In genomic region chr13:23562699-23563462, GRCm38 (mm10) we compare ENCODE assay signal across 8 mouse cellular contexts. TPM values are rescaled to one million over a fixed set of nuclear protein-coding genes. Genes with fewer than 3 reads are reported as not detected.
A peak's percentile ranks its signal among the peaks of the same experiment; 100 is the strongest.
DNase-seq lines count a peak whose midpoint lies in the region; ATAC-seq and TF ChIP-seq lines count a peak whose summit lies in the region.

No protein-coding gene starts in this region.

- no peaks in the 10 kb centered on the region for H3K27me3 ChIP-seq in testis, adult 2 months (ENCODE audit: control insufficient read depth, insufficient read depth, low read length)
- no peaks in the 10 kb centered on the region for H3K27me3 ChIP-seq in hindbrain, embryonic 14.5 days (ENCODE audit: control insufficient read depth, insufficient read depth, low read length)
- H3K27me3 ChIP-seq in liver, postnatal 0 days (ENCODE audit: insufficient read depth, low read length), result no peaks in the 10 kb centered on the region

- TF ChIP-seq CTCF in testis, adult 2 months (IDR thresholded peaks at IDR 0.05; ENCODE audit: control insufficient read depth, insufficient read depth, insufficient replicate concordance, low read depth, low read length), result no peak
- TF ChIP-seq CTCF in embryonic fibroblast, embryonic 13.5 days (IDR thresholded peaks at IDR 0.05; ENCODE audit: borderline replicate concordance, insufficient read depth, low read length), result no peak
- TF ChIP-seq CTCF in liver, postnatal 0 days (IDR thresholded peaks at IDR 0.05; ENCODE audit: low read depth), result peak; percentile 69

- TF ChIP-seq EP300 in liver, postnatal 0 days (IDR thresholded peaks at IDR 0.05; ENCODE audit: low read depth), result peak; percentile 73

- peak; percentile 56 for DNase-seq in adrenal gland, postnatal 14 days
- DNase-seq in adrenal gland, adult 18-20 months (ENCODE audit: low spot score in 2 of 2), result no peak
- DNase-seq in testis, postnatal 14 days (ENCODE audit: low spot score), result no peak
- DNase-seq in hindbrain, embryonic 14.5 days (ENCODE audit: low spot score), result peak; percentile 83
- DNase-seq in liver, postnatal 0 days, result no peak
- peak; percentile 46 for DNase-seq in skeletal muscle tissue, adult 2 months (ENCODE audit: low read depth, low spot score)

- peak overlapping the region; percentile 62 for H3K9ac ChIP-seq in hindbrain, embryonic 14.5 days
- peak overlapping the region; percentile 65 for H3K9ac ChIP-seq in liver, postnatal 0 days (replicated peaks)

- TF ChIP-seq POLR2A in testis, adult 2 months (IDR thresholded peaks at IDR 0.05; ENCODE audit: control insufficient read depth, low read depth, low read length), result no peak
- no peak for TF ChIP-seq POLR2A in embryonic fibroblast, embryonic 13.5 days (IDR thresholded peaks at IDR 0.05; ENCODE audit: low read depth, low read length)

- peak overlapping the region; percentile 67 for H3K4me2 ChIP-seq in hindbrain, embryonic 14.5 days (replicated peaks)
- peak overlapping the region; percentile 83 for H3K4me2 ChIP-seq in liver, postnatal 0 days (ENCODE audit: low read depth, low read length)

- H3K27ac ChIP-seq in testis, adult 2 months (ENCODE audit: control insufficient read depth, insufficient read depth, low read depth, low read length), result peak overlapping the region; percentile 75
- H3K27ac ChIP-seq in embryonic fibroblast, embryonic 13.5 days (ENCODE audit: insufficient read depth, low read length), result peak overlapping the region; percentile 99
- H3K27ac ChIP-seq in hindbrain, embryonic 14.5 days, result peak overlapping the region; percentile 96
- peak overlapping the region; percentile 99 for H3K27ac ChIP-seq in liver, postnatal 0 days (ENCODE audit: low read depth)

- ATAC-seq in hindbrain, embryonic 14.5 days (ENCODE audit: low FRiP score), result peak; percentile 63
- ATAC-seq in liver, postnatal 0 days, result peak; percentile 30

- peaks cover 4% of the 10 kb centered on the region for H3K4me1 ChIP-seq in testis, adult 2 months (ENCODE audit: control insufficient read depth, insufficient read depth, low read length)
- H3K4me1 ChIP-seq in embryonic fibroblast, embryonic 13.5 days (ENCODE audit: control insufficient read depth, insufficient read depth, low read length), result no peaks in the 10 kb centered on the region
- H3K4me1 ChIP-seq in hindbrain, embryonic 14.5 days (replicated peaks; ENCODE audit: control insufficient read depth, insufficient read depth, low read length), result no peaks in the 10 kb centered on the region
- peaks cover 7% of the 10 kb centered on the region for H3K4me1 ChIP-seq in liver, postnatal 0 days (ENCODE audit: insufficient read depth)

- WGBS in hindbrain, embryonic 14.5 days, result 3% methylated on average over 18 of the region's 18 CpGs
- WGBS in liver, postnatal 0 days (ENCODE audit: insufficient replicate concordance), result 3% methylated on average over 18 of the region's 18 CpGs

- H3K36me3 ChIP-seq in testis, adult 2 months (ENCODE audit: control insufficient read depth, insufficient read depth, low read length), result no peaks in the 10 kb centered on the region
- no peaks in the 10 kb centered on the region for H3K36me3 ChIP-seq in hindbrain, embryonic 14.5 days (replicated peaks; ENCODE audit: control insufficient read depth, insufficient read depth)
- no peaks in the 10 kb centered on the region for H3K36me3 ChIP-seq in liver, postnatal 0 days (replicated peaks; ENCODE audit: insufficient read depth, low read length)

- peak overlapping the region; percentile 34; the same call in 1 of the 2 replicates for H3K4me3 ChIP-seq in testis, adult 2 months (ENCODE audit: control insufficient read depth, low read depth, low read length)
- peak overlapping the region; percentile 28 for H3K4me3 ChIP-seq in embryonic fibroblast, embryonic 13.5 days (ENCODE audit: insufficient read depth, low read length)
- peak overlapping the region; percentile 34 for H3K4me3 ChIP-seq in hindbrain, embryonic 14.5 days (replicated peaks; ENCODE audit: low read length)
- H3K4me3 ChIP-seq in liver, postnatal 0 days (ENCODE audit: low read depth, low read length), result peak overlapping the region; percentile 43

- no peaks in the 10 kb centered on the region for H3K9me3 ChIP-seq in hindbrain, embryonic 14.5 days (ENCODE audit: control insufficient read depth, low read length)
- H3K9me3 ChIP-seq in liver, postnatal 0 days (ENCODE audit: low read length), result no peaks in the 10 kb centered on the region

RNA-seq across cellular contexts. Expression of gene Hist1h3e, which starts 0.7 kb away (rescaled TPM):
- total RNA-seq in adrenal gland, postnatal 14 days (2021), result 184 TPM in 2 replicates
- total RNA-seq in adrenal gland, adult 18-20 months (2021), result 10 to 100 TPM; 31.7 to 35.9 TPM
- polyA plus RNA-seq in testis, adult 2 months (2012; rRNA removed), result 2.8 and 3.2 TPM in 2 replicates
- 2.4 and 3.4 TPM in 2 replicates for polyA plus RNA-seq in embryonic fibroblast, embryonic 13.5 days (2011; ENCODE audit: insufficient read length, low read depth, missing spikeins)
- polyA plus RNA-seq in hindbrain, embryonic 14.5 days (2014; fragmentation: Nextera tagmentation; extraction: Ambion mirVana), result 1.5 and 3.1 TPM in 2 replicates
- 3.6 and 4.6 TPM in 2 replicates for polyA plus RNA-seq in liver, postnatal 0 days (2015; fragmentation: Nextera tagmentation; extraction: Ambion mirVana)

RNA-seq across cellular contexts. Expression of gene Hist1h2ae, which starts 8.1 kb away (rescaled TPM):
- 28.8 and 36.1 TPM in 2 replicates for total RNA-seq in adrenal gland, postnatal 14 days (2021)
- total RNA-seq in adrenal gland, adult 18-20 months (2021), result 1 to 10 TPM; 2.9 to 3.8 TPM
- 0.34 and 0.36 TPM in 2 replicates for polyA plus RNA-seq in testis, adult 2 months (2012; rRNA removed)
- 3.4 and 6.0 TPM in 2 replicates for polyA plus RNA-seq in embryonic fibroblast, embryonic 13.5 days (2011; ENCODE audit: insufficient read length, low read depth, missing spikeins)
- 21.8 and 22.5 TPM in 2 replicates for polyA plus RNA-seq in hindbrain, embryonic 14.5 days (2014; fragmentation: Nextera tagmentation; extraction: Ambion mirVana)
- polyA plus RNA-seq in liver, postnatal 0 days (2015; fragmentation: Nextera tagmentation; extraction: Ambion mirVana), result 62.4 and 66.0 TPM in 2 replicates

RNA-seq across cellular contexts. Expression of gene Hist1h2bg, which starts 8.3 kb away (rescaled TPM):
- 288 and 319 TPM in 2 replicates for total RNA-seq in adrenal gland, postnatal 14 days (2021)
- 10 to 100 TPM; 54.4 to 56.8 TPM for total RNA-seq in adrenal gland, adult 18-20 months (2021)
- 6.8 and 7.8 TPM in 2 replicates for polyA plus RNA-seq in testis, adult 2 months (2012; rRNA removed)
- 12.6 and 22.6 TPM in 2 replicates for polyA plus RNA-seq in embryonic fibroblast, embryonic 13.5 days (2011; ENCODE audit: insufficient read length, low read depth, missing spikeins)
- polyA plus RNA-seq in hindbrain, embryonic 14.5 days (2014; fragmentation: Nextera tagmentation; extraction: Ambion mirVana), result 0.94 and 2.3 TPM in 2 replicates
- polyA plus RNA-seq in liver, postnatal 0 days (2015; fragmentation: Nextera tagmentation; extraction: Ambion mirVana), result 6.1 and 7.8 TPM in 2 replicates

RNA-seq across cellular contexts. Expression of gene Hist1h1d, which starts 9.8 kb away (rescaled TPM):
- 19.2 and 24.2 TPM in 2 replicates for total RNA-seq in adrenal gland, postnatal 14 days (2021)
- total RNA-seq in adrenal gland, adult 18-20 months (2021), result 1 to 10 TPM; 1.5 to 1.6 TPM
- polyA plus RNA-seq in testis, adult 2 months (2012; rRNA removed), result 0.02 and 0.04 TPM in 2 replicates
- polyA plus RNA-seq in embryonic fibroblast, embryonic 13.5 days (2011; ENCODE audit: insufficient read length, low read depth, missing spikeins), result 0.83 and 2.7 TPM in 2 replicates
- 0.12 and 0.17 TPM in 2 replicates for polyA plus RNA-seq in hindbrain, embryonic 14.5 days (2014; fragmentation: Nextera tagmentation; extraction: Ambion mirVana)
- 0.43 and 0.51 TPM in 2 replicates for polyA plus RNA-seq in liver, postnatal 0 days (2015; fragmentation: Nextera tagmentation; extraction: Ambion mirVana)

RNA-seq across cellular contexts. Expression of gene Hist1h2bf, which starts 11.1 kb away (rescaled TPM):
- 127 and 167 TPM in 2 replicates for total RNA-seq in adrenal gland, postnatal 14 days (2021)
- total RNA-seq in adrenal gland, adult 18-20 months (2021), result 10 to 100 TPM; 15.9 to 21.9 TPM
- polyA plus RNA-seq in testis, adult 2 months (2012; rRNA removed), result 0.98 and 2.9 TPM in 2 replicates
- polyA plus RNA-seq in embryonic fibroblast, embryonic 13.5 days (2011; ENCODE audit: insufficient read length, low read depth, missing spikeins), result 5.7 and 6.4 TPM in 2 replicates
- polyA plus RNA-seq in hindbrain, embryonic 14.5 days (2014; fragmentation: Nextera tagmentation; extraction: Ambion mirVana), result 0.91 and 1.8 TPM in 2 replicates
- 2.9 and 5.8 TPM in 2 replicates for polyA plus RNA-seq in liver, postnatal 0 days (2015; fragmentation: Nextera tagmentation; extraction: Ambion mirVana)

Comparison
In these comparisons a context has a peak if more than half of its experiments do, and no peak if none do; other contexts are left out.
1. DNase-seq: peak in adrenal gland, postnatal 14 days (single experiment), hindbrain, embryonic 14.5 days (single experiment) and skeletal muscle tissue, adult 2 months (single experiment); none in adrenal gland, adult 18-20 months (0 of 2), testis, postnatal 14 days (single experiment) and liver, postnatal 0 days (single experiment).
2. Peak in every context shown above with its lines, with median percentiles within 50 percentile points of each other: H3K27ac ChIP-seq and H3K4me3 ChIP-seq.